Mouse (Mus musculus) lung, postnatal 4 days (tissue): ENCODE results near the gene Flrt1.

Experiments
- DNase-seq, 2 experiments: peaks; one replicate each; pipeline ENCODE4 v3.0.0; 2021

Flrt1 gene

DNA sequence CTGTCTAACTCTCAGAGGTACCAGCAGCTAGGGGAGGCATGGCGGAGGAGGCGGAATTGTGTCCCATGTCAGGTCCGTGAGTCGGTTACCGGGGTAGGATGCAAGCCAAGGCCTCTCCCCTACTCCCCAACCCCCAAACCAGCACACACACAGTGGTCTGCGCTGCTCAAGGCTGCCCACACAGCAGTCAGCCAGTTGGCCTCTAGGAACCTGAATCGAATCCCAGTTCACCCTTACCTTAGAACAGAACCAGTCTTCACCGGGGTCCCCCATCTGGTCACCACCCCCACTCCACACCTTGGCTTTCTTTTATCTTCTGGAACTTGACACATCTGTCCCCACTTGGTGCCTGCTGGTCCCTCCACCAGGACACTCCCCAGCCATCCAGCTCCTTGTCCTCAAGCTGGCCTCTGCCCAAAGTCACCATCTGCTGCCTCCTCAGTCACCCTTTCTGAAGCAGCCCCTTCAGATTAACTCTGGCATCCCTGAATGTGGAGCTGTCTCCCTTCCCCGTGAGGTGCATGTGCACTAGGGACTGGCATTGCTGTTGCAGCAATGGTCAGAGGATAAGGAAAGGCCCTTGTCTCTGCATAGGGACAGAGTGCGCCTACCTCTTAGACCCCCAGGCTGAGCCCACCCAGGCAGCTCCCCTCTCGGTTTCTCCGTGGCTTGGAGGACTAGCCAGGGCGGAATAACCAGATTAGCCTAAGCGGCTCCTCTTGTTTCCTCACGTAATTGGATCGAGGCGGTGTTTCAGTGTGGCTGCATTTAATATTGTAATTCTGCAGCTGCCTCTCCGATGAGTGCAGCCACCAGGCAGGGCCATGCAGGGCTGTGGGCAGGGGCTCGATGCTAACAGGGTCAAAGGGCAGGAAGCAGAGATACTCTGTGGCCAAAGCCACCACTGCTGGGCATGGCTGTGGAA, 23.3 kb upstream of the Flrt1 start:
- no peak for DNase-seq

DNA sequence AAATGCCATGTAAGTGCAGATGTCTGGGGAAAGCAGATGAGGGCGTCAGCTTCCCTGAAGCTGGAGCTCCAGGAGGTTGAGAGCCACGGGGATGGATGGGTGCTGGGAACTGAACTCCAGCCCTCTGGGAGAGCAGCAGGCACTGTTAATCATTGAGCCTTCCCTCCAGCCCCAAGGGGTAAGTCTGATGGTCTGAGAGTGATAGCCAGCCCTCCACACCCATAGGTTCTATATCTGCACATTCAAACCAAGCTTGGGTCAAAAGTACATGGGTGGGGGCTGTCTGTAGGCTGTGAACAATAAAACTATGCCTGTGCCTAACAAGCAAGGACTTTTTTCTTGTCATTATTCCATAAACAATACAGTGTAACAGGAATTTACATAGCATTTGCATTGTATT, 21.4 kb upstream of the Flrt1 start:
- DNase-seq = no peak

GRCm38 (mm10) chr19:7126209-7126608, 20.7 kb upstream of the Flrt1 start:
- DNase-seq = no peak

- DNase-seq = no peak
Measured at GRCm38 (mm10) chr19:7125526-7126156, 20.1 kb upstream of the Flrt1 start.

DNA sequence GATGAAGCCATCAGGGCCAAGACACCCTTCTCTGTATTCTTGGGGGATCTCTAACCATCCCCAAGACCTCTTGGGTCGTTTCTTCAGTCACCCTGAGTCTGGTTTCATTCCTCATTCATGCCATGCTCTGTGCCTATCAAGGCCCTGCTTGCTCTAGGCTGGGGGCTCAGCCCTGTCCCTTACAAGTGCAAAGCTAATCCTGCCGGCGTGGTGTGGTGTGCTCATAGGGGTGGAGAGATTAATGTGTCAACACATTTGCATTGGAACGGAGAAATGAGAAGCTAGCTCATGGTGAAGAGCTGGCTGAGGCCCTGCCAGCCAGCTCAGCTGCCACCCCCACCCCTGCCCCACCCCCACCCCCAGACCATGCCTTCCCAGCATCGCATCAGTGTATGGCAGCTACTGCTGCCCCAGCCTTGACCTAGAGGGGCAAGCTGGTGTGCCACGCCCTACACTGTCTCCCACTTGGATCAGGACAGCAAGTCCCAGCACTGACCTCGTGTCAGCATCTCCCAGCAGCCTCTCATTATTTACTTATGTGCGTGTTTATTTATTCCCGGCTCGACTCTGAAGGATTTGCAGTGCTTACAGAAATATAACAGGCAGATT, 17.3 kb upstream of the Flrt1 start:
- no peak for DNase-seq

DNA sequence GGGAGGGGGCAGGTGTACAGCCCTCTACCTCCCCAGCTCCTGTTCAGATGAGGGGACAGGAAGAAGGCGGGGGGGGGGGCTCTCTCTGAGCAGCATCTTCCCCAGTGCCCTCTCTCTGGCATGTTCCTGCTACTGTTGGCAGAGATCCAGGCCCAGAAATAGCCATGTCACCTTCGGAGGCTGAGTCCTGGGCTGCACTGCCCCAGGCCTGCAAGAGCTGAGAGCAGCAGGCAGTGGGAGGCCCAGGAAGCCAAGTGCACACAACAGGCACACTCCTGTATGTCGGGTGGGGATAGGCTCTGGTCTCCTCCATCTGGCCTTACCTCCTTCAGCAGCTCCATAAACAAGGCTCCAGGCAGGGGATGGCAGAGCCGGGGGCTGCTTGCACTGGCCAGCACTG, 16.7 kb upstream of the Flrt1 start:
- no peak for DNase-seq

- no peak for DNase-seq
Measured at GRCm38 (mm10) chr19:7121252-7121651, 15.7 kb upstream of the Flrt1 start.

DNA sequence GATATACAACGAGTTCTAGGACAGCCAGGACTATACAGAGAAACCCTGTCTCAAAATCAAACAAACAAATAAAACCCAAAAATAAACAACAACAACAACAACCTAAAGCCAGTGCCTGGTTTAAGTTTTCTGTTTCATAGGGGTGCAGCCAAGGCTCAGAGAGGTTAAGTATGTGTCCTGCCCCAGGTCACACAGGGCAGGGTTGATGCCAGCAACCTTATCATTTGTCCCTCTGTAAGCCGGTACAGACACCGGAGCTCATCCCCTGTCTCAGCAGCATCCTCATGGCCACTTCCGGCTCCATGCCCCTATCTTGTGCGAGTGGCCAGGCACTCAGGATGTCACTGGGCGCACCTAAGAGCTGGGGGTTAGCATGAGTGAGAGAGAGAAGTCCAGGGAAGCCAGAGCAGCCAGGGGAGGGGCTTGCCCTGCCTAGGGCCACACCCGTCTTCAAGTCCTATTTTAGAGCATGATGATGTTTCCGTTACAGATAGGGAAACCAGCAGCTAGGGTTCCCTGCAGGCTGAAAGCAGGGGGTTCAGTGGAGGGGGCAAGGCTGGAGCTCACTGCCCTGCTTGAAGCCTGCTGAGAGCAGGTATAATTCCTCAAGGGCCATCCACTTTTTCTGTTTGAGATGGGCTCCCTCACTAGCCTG, 12.3 kb upstream of the Flrt1 start:
- DNase-seq = no peak

DNA sequence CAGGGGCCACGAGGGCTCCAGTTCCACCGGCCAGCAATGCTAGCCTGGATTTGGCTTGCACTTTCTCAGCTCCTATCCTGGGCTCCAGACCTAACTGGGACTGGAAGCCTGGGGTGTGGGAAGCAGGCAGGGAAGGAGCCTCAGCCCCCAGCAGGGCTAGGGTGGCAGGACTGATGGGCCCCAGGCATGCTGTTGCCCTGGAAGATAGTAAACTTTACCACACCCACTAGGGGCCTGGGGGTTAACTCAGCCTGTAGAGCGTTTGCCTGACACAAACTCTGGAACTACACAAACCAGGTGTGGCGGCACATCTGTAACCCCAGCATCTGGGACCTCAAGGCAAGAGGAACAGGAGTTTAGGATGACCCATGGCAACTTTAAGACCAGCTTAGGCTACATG, 11.6 kb upstream of the Flrt1 start:
- no peak for DNase-seq

DNA sequence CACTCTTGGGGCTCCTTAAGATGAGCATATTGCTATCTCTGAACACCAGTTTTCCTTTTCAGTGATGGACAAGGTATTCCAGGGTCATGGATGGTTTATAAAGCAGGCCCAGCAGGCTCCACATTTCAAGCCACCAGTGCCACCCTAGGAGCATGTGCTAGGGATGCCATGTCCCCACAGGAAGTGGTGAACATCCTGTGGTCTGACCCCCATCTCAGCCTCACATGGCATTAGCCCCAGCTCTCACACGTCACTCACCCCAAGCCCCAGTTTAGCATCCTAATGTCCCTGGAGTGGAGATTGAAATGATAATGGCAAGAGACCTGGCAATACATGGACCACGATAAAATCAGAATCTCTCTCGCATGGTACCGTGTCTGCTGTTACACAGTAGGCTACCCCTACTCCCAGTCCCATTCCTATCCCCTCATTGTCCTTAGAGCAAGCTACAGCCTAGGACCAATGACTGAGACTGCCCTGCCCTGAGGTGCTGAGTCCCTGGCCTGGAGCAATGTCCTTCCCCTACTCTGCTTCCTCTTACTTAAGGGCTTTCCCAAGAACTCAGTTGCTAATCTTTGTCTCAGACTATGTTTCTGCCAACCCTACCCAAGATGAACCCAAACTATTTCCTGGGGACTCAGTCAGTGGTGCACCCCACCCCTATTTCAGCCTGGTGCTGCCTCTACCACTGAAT, 10.7 kb upstream of the Flrt1 start:
- no peak for DNase-seq

DNA sequence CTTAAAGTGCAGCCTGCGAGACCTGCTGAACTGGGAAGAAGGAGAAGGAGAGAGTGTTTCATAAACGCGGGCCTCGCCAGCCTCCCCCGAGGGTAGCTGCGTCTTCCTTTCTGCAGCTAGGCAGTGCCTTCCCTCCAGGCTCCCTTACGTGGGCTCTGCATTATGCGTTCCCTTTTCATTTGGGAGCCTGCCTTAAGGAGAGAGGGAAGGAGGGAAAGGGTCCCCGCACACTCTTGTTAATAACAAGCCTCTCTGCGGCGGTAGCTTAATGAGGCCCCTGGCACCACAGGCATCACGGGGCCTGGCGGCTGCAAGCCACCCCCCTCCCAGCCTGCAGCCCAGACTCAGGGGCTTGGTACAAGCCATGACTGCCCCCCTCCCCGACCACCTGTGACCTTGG, 8.0 kb upstream of the Flrt1 start:
- no peak for DNase-seq

DNA sequence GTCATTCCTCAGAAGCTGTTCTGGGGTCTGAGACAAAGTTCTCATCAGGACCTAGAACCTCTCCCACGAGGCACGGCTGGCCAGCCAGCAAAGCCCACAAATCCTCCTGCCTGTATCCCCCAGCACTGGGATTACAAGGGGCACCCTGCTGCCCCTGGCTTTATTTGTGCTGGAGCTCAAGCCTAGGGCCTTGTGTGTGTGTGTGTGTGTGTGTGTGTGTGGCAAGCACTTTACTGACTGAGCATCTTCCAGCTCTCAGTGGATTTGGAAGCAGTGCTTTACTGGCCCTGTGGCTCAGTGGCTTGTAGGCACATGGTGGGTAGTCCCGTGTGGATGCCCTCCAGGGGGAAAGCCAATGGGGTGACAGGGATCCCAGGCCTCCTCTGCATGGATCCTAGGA, 7.1 kb upstream of the Flrt1 start:
- no peak for DNase-seq

DNA sequence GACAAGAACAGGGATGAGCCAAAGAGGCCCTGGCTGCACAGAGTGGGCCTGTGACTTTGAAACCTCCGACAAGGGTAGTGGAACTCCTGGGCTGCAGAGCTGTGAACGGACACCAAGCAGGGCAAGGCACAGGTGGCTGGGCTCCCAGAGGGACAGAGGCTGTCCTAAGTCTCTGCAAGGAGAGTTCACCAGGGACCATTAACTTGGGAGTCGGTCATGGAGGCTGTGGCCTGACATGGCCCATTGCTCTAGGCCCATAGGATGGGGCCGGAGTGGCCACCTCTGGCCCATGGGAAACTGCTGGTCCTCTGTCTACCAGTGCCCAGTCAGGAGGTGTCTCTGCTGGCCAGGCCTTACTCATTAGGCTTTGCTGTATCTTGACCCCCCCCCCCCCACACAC, 6.2 kb upstream of the Flrt1 start:
- DNase-seq = no peak

- no peak for DNase-seq
Measured at GRCm38 (mm10) chr19:7111309-7111708, 5.8 kb upstream of the Flrt1 start.

DNA sequence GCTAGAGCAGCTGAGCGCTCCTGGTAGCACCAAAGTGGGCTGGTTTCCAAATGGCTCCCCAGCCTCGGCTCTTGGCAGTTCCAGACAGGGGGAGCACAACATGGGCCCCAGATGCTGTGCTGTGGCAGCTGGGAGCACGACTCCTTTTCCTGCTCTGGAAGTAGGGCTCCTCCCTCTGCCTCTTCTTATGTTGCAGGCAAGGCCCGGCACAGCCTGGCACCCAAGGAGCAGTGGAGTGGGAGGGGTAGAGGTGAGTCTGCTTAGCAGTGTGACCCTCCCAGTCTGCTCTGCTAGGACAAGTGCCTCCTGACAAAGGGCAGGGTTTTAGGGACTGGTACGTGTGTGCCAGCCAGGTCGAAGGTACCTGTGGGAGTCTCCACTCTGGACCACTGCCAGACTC, 5.3 kb upstream of the Flrt1 start:
- DNase-seq = no peak

GRCm38 (mm10) chr19:7110097-7110496, 4.6 kb upstream of the Flrt1 start:
- no peak for DNase-seq

- peak; percentile 79 to 89 for DNase-seq
Measured at GRCm38 (mm10) chr19:7108114-7108905, 2.8 kb upstream of the Flrt1 start.

- DNase-seq = no peak
Measured at GRCm38 (mm10) chr19:7107174-7107573, 1.6 kb upstream of the Flrt1 start.

GRCm38 (mm10) chr19:7106566-7106965, 1.0 kb upstream of the Flrt1 start:
- no peak for DNase-seq

DNA sequence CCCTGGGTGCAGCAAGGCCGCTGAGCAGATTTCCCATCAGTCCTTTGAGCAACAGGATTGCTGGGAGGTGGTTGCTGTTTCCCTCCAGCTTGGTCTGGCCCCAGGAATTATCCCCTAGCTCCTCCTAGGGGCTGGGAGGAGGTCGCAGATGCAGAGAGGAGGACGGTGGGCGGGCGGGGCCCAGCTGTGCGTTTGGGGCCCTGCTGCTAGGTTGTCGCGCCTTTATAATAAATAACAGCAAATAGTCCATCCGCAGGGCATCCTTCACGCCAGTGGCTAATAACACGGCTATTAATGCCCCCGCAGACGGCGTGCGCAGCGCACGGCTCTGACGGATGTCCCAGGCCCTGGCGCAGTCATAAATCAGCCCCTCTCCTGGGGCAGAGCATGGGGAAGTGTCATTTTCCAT, 1.5 kb downstream of the Flrt1 start:
- peak; percentile 53 to 75 for DNase-seq

DNA sequence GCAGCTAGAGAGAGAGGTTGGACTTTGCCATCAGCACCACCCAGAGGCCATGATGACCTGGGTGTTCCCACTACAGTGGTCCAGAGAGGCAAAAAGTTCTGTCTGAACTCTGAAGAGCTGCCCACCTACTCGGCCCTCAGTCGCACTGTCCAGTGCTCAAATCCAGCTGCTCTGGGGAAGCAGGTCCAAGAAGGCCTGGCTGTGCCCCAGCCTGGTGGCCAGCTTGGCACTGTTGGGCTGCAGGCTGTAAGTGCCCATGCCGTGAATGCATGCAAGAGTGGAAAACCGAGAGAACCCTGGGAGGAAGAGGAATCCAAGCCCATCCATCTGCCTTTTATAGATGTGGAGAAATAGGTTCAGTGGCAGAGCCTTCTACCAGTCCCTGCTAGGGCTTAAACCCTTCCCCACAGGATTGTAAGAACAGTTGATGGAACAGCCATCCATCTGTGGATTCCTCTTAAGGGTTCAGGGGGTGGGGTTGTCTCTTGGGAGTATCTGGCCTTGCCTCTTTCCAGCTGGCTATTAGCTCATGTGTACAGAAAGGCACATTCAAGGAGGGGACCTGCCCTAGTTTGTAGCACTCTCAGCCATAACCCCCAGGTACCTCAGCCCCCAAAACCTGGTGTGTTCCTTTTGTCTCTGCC, 2.1 kb downstream of the Flrt1 start:
- DNase-seq = no peak

GRCm38 (mm10) chr19:7102039-7102438, 3.5 kb downstream of the Flrt1 start:
- no peak for DNase-seq
